Mouse (Mus musculus): ENCODE measurements around the gene Dcaf11. TPM values are rescaled to one million over a fixed set of nuclear protein-coding genes. Genes with fewer than 3 reads are reported as not detected.

Dcaf11 gene
- polyA plus RNA-seq (2014; fragmentation: Illumina TruSeq; extraction: RNeasy Lipid Tissue Mini Kit (QIAGEN cat#74804); ENCODE audit: insufficient read depth, low read depth, low replicate concordance), result 65.2 TPM

GRCm38 (mm10) chr14:55559799-55560201 lies at the start of gene Dcaf11:
Dcaf11 (plus strand) TSS chr14:55560006.

GRCm38 (mm10) chr14:55510125-55510731 lies 49.6 kb upstream of the Dcaf11 start, which contains the start of gene Cpne6:
Cpne6 (plus strand) TSS chr14:55510445.

GRCm38 (mm10) chr14:55524785-55525184 lies 35.0 kb upstream of the Dcaf11 start, which contains the start of gene Nrl:
Nrl (minus strand) TSS chr14:55524981.

GRCm38 (mm10) chr14:55540067-55540786 lies 19.6 kb upstream of the Dcaf11 start, which contains the start of gene Pck2:
Pck2 (plus strand) TSS chr14:55540266.

GRCm38 (mm10) chr14:55560202-55561073 lies 632 bp downstream of the Dcaf11 start, which contains the start of gene A730061H03Rik:
A730061H03Rik (minus strand) TSS chr14:55560406.

GRCm38 (mm10) chr14:55575302-55575701 lies 15.5 kb downstream of the Dcaf11 start, which contains the start of gene Fitm1:
Fitm1 (plus strand) TSS chr14:55575617.

GRCm38 (mm10) chr14:55577871-55578667 lies 18.3 kb downstream of the Dcaf11 start, which contains the start of gene Psme1:
Psme1 (plus strand) TSS chr14:55578123.

GRCm38 (mm10) chr14:55584702-55585565 lies 25.1 kb downstream of the Dcaf11 start, which contains the start of gene Emc9:
Emc9 (minus strand) TSS chr14:55585302.

GRCm38 (mm10) chr14:55590748-55591330 lies 31.0 kb downstream of the Dcaf11 start, which contains the start of gene Psme2:
Psme2 (minus strand) TSS chr14:55591113.

GRCm38 (mm10) chr14:55591331-55591891 lies 31.6 kb downstream of the Dcaf11 start, which contains the start of gene Rnf31:
Rnf31 (plus strand) TSS chr14:55591708.

GRCm38 (mm10) chr14:55603271-55603632 lies 43.4 kb downstream of the Dcaf11 start, which contains the start of gene Irf9:
Irf9 (plus strand) TSS chr14:55603571.

GRCm38 (mm10) chr14:55617822-55618221 lies 58.0 kb downstream of the Dcaf11 start, which contains the start of gene Rec8:
Rec8 (plus strand) TSS chr14:55618037.

Other genes with a start within 250 kb of the Dcaf11 start
- 35.7 TPM for gene Dhrs4, start 81.2 kb upstream of the Dcaf11 start, polyA plus RNA-seq (2014; fragmentation: Illumina TruSeq; extraction: RNeasy Lipid Tissue Mini Kit (QIAGEN cat#74804); ENCODE audit: insufficient read depth, low read depth, low replicate concordance)
- 0.28 TPM for gene Carmil3, start 69.4 kb upstream of the Dcaf11 start, polyA plus RNA-seq (2014; fragmentation: Illumina TruSeq; extraction: RNeasy Lipid Tissue Mini Kit (QIAGEN cat#74804); ENCODE audit: insufficient read depth, low read depth, low replicate concordance)
- not detected for gene Cpne6, start 49.6 kb upstream of the Dcaf11 start, polyA plus RNA-seq (2014; fragmentation: Illumina TruSeq; extraction: RNeasy Lipid Tissue Mini Kit (QIAGEN cat#74804); ENCODE audit: insufficient read depth, low read depth, low replicate concordance)
- not detected for gene Nrl, start 35.0 kb upstream of the Dcaf11 start, polyA plus RNA-seq (2014; fragmentation: Illumina TruSeq; extraction: RNeasy Lipid Tissue Mini Kit (QIAGEN cat#74804); ENCODE audit: insufficient read depth, low read depth, low replicate concordance)
- gene Pck2, start 19.7 kb upstream of the Dcaf11 start, polyA plus RNA-seq (2014; fragmentation: Illumina TruSeq; extraction: RNeasy Lipid Tissue Mini Kit (QIAGEN cat#74804); ENCODE audit: insufficient read depth, low read depth, low replicate concordance), result 18.9 TPM
- gene A730061H03Rik, start 400 bp downstream of the Dcaf11 start, polyA plus RNA-seq (2014; fragmentation: Illumina TruSeq; extraction: RNeasy Lipid Tissue Mini Kit (QIAGEN cat#74804); ENCODE audit: insufficient read depth, low read depth, low replicate concordance), result not detected
- gene Fitm1, start 15.6 kb downstream of the Dcaf11 start, polyA plus RNA-seq (2014; fragmentation: Illumina TruSeq; extraction: RNeasy Lipid Tissue Mini Kit (QIAGEN cat#74804); ENCODE audit: insufficient read depth, low read depth, low replicate concordance), result 2.2 TPM
- 221 TPM for gene Psme1, start 18.1 kb downstream of the Dcaf11 start, polyA plus RNA-seq (2014; fragmentation: Illumina TruSeq; extraction: RNeasy Lipid Tissue Mini Kit (QIAGEN cat#74804); ENCODE audit: insufficient read depth, low read depth, low replicate concordance)
- 18.4 TPM for gene Emc9, start 25.3 kb downstream of the Dcaf11 start, polyA plus RNA-seq (2014; fragmentation: Illumina TruSeq; extraction: RNeasy Lipid Tissue Mini Kit (QIAGEN cat#74804); ENCODE audit: insufficient read depth, low read depth, low replicate concordance)
- gene Psme2, start 31.1 kb downstream of the Dcaf11 start, polyA plus RNA-seq (2014; fragmentation: Illumina TruSeq; extraction: RNeasy Lipid Tissue Mini Kit (QIAGEN cat#74804); ENCODE audit: insufficient read depth, low read depth, low replicate concordance), result 255 TPM
- 18.9 TPM for gene Rnf31, start 31.7 kb downstream of the Dcaf11 start, polyA plus RNA-seq (2014; fragmentation: Illumina TruSeq; extraction: RNeasy Lipid Tissue Mini Kit (QIAGEN cat#74804); ENCODE audit: insufficient read depth, low read depth, low replicate concordance)
- gene Irf9, start 43.6 kb downstream of the Dcaf11 start, polyA plus RNA-seq (2014; fragmentation: Illumina TruSeq; extraction: RNeasy Lipid Tissue Mini Kit (QIAGEN cat#74804); ENCODE audit: insufficient read depth, low read depth, low replicate concordance), result 29.5 TPM
- 6.0 TPM for gene Rec8, start 58.0 kb downstream of the Dcaf11 start, polyA plus RNA-seq (2014; fragmentation: Illumina TruSeq; extraction: RNeasy Lipid Tissue Mini Kit (QIAGEN cat#74804); ENCODE audit: insufficient read depth, low read depth, low replicate concordance)
- gene Ipo4, start 76.0 kb downstream of the Dcaf11 start, polyA plus RNA-seq (2014; fragmentation: Illumina TruSeq; extraction: RNeasy Lipid Tissue Mini Kit (QIAGEN cat#74804); ENCODE audit: insufficient read depth, low read depth, low replicate concordance), result 21.4 TPM
- gene Gm49378, start 77.9 kb downstream of the Dcaf11 start, polyA plus RNA-seq (2014; fragmentation: Illumina TruSeq; extraction: RNeasy Lipid Tissue Mini Kit (QIAGEN cat#74804); ENCODE audit: insufficient read depth, low read depth, low replicate concordance), result 0.34 TPM
- gene Tm9sf1, start 83.8 kb downstream of the Dcaf11 start, polyA plus RNA-seq (2014; fragmentation: Illumina TruSeq; extraction: RNeasy Lipid Tissue Mini Kit (QIAGEN cat#74804); ENCODE audit: insufficient read depth, low read depth, low replicate concordance), result 41.1 TPM
- 0.25 TPM for gene Tssk4, start 90.2 kb downstream of the Dcaf11 start, polyA plus RNA-seq (2014; fragmentation: Illumina TruSeq; extraction: RNeasy Lipid Tissue Mini Kit (QIAGEN cat#74804); ENCODE audit: insufficient read depth, low read depth, low replicate concordance)
- gene Mdp1, start 100.5 kb downstream of the Dcaf11 start, polyA plus RNA-seq (2014; fragmentation: Illumina TruSeq; extraction: RNeasy Lipid Tissue Mini Kit (QIAGEN cat#74804); ENCODE audit: insufficient read depth, low read depth, low replicate concordance), result 36.9 TPM
- gene Gmpr2, start 111.9 kb downstream of the Dcaf11 start, polyA plus RNA-seq (2014; fragmentation: Illumina TruSeq; extraction: RNeasy Lipid Tissue Mini Kit (QIAGEN cat#74804); ENCODE audit: insufficient read depth, low read depth, low replicate concordance), result 17.9 TPM
- 225 TPM for gene Nedd8, start 112.1 kb downstream of the Dcaf11 start, polyA plus RNA-seq (2014; fragmentation: Illumina TruSeq; extraction: RNeasy Lipid Tissue Mini Kit (QIAGEN cat#74804); ENCODE audit: insufficient read depth, low read depth, low replicate concordance)
- 11.0 TPM for gene Tinf2, start 121.8 kb downstream of the Dcaf11 start, polyA plus RNA-seq (2014; fragmentation: Illumina TruSeq; extraction: RNeasy Lipid Tissue Mini Kit (QIAGEN cat#74804); ENCODE audit: insufficient read depth, low read depth, low replicate concordance)
- 1.7 TPM for gene Tgm1, start 153.9 kb downstream of the Dcaf11 start, polyA plus RNA-seq (2014; fragmentation: Illumina TruSeq; extraction: RNeasy Lipid Tissue Mini Kit (QIAGEN cat#74804); ENCODE audit: insufficient read depth, low read depth, low replicate concordance)
- 15.4 TPM for gene Rabggta, start 162.3 kb downstream of the Dcaf11 start, polyA plus RNA-seq (2014; fragmentation: Illumina TruSeq; extraction: RNeasy Lipid Tissue Mini Kit (QIAGEN cat#74804); ENCODE audit: insufficient read depth, low read depth, low replicate concordance)
- 57.6 TPM for gene Dhrs1, start 185.7 kb downstream of the Dcaf11 start, polyA plus RNA-seq (2014; fragmentation: Illumina TruSeq; extraction: RNeasy Lipid Tissue Mini Kit (QIAGEN cat#74804); ENCODE audit: insufficient read depth, low read depth, low replicate concordance)
- gene Nop9, start 185.7 kb downstream of the Dcaf11 start, polyA plus RNA-seq (2014; fragmentation: Illumina TruSeq; extraction: RNeasy Lipid Tissue Mini Kit (QIAGEN cat#74804); ENCODE audit: insufficient read depth, low read depth, low replicate concordance), result 9.1 TPM
- 2.0 TPM for gene Cideb, start 198.5 kb downstream of the Dcaf11 start, polyA plus RNA-seq (2014; fragmentation: Illumina TruSeq; extraction: RNeasy Lipid Tissue Mini Kit (QIAGEN cat#74804); ENCODE audit: insufficient read depth, low read depth, low replicate concordance)
- 0.17 TPM for gene Ltb4r2, start 201.4 kb downstream of the Dcaf11 start, polyA plus RNA-seq (2014; fragmentation: Illumina TruSeq; extraction: RNeasy Lipid Tissue Mini Kit (QIAGEN cat#74804); ENCODE audit: insufficient read depth, low read depth, low replicate concordance)
- 3.9 TPM for gene Ltb4r1, start 206.0 kb downstream of the Dcaf11 start, polyA plus RNA-seq (2014; fragmentation: Illumina TruSeq; extraction: RNeasy Lipid Tissue Mini Kit (QIAGEN cat#74804); ENCODE audit: insufficient read depth, low read depth, low replicate concordance)
- 32.6 TPM for gene Adcy4, start 224.1 kb downstream of the Dcaf11 start, polyA plus RNA-seq (2014; fragmentation: Illumina TruSeq; extraction: RNeasy Lipid Tissue Mini Kit (QIAGEN cat#74804); ENCODE audit: insufficient read depth, low read depth, low replicate concordance)
- 7.7 TPM for gene Ripk3, start 228.9 kb downstream of the Dcaf11 start, polyA plus RNA-seq (2014; fragmentation: Illumina TruSeq; extraction: RNeasy Lipid Tissue Mini Kit (QIAGEN cat#74804); ENCODE audit: insufficient read depth, low read depth, low replicate concordance)